ENCODE assay signal across 12 mouse cellular contexts in the genomic region with DNA sequence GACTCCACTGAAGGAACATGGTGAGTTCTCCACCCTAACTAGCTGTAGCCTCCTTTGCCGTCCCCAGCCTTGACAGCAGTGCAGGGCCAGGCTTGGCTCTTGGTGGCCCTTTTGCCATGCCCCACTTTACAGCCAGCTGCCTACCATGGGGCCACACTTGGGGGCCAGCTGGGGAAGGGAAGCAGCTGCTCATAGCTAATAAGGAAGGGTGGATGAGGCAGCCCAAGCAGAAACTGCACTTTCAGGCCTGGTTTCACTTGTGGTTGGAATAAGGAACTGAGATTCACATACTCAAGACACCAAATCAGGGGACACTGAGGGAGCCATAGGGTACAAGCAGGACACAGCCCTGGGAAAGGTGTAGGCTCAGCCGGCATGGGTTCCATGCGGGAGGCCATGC. TPM values are rescaled to one million over a fixed set of nuclear protein-coding genes. Genes with fewer than 3 reads are reported as not detected.
DNase-seq lines count a peak whose midpoint lies in the region; ATAC-seq lines count a peak whose summit lies in the region.
"Had no signal": no experiment of that assay in that cellular context is flagged by ENCODE, and none has a peak within 500 bp of the region (broad histone marks: within the 10 kb centered on the region; RNA-seq: fewer than 3 reads in every experiment).

No protein-coding gene starts in this region.

- no peak overlapping the region for H3K9ac ChIP-seq in heart, embryonic 15.5 days
- H3K9ac ChIP-seq in forebrain, embryonic 14.5 days (ENCODE audit: low read length): no peak overlapping the region
- H3K9ac ChIP-seq: forebrain, embryonic 12.5 days; hindbrain, embryonic 13.5 days had no signal

- intact Hi-C loops in heart, postnatal 14 days (cut with DNase I): no loop called here

- H3K36me3 ChIP-seq in heart, embryonic 15.5 days: no peaks in the 10 kb centered on the region
- no peaks in the 10 kb centered on the region for H3K36me3 ChIP-seq in forebrain, embryonic 14.5 days (ENCODE audit: control insufficient read depth, insufficient read depth, low read length)
- H3K36me3 ChIP-seq: forebrain, embryonic 12.5 days; hindbrain, embryonic 13.5 days had no signal

- no peak overlapping the region for H3K27ac ChIP-seq in heart, embryonic 15.5 days
- H3K27ac ChIP-seq in forebrain, embryonic 14.5 days (ENCODE audit: low read depth, low read length): no peak overlapping the region
- H3K27ac ChIP-seq: forebrain, embryonic 12.5 days; hindbrain, embryonic 13.5 days had no signal

- no peaks in the 10 kb centered on the region for H3K9me3 ChIP-seq in heart, embryonic 15.5 days (replicated peaks)
- no peaks in the 10 kb centered on the region for H3K9me3 ChIP-seq in forebrain, embryonic 14.5 days (replicated peaks; ENCODE audit: control insufficient read depth, low read length)
- H3K9me3 ChIP-seq: forebrain, embryonic 12.5 days; hindbrain, embryonic 13.5 days had no signal

- H3K27me3 ChIP-seq in heart, embryonic 15.5 days: no peaks in the 10 kb centered on the region
- no peaks in the 10 kb centered on the region for H3K27me3 ChIP-seq in forebrain, embryonic 14.5 days (replicated peaks; ENCODE audit: control insufficient read depth, insufficient read depth, low read length)
- H3K27me3 ChIP-seq: forebrain, embryonic 12.5 days had no signal

- no peaks in the 10 kb centered on the region for H3K4me1 ChIP-seq in heart, embryonic 15.5 days (replicated peaks)
- no peaks in the 10 kb centered on the region for H3K4me1 ChIP-seq in forebrain, embryonic 14.5 days (ENCODE audit: control insufficient read depth, insufficient read depth, low read length)
- H3K4me1 ChIP-seq: hindbrain, embryonic 13.5 days had no signal

- ATAC-seq in heart, embryonic 15.5 days (replicated peaks; ENCODE audit: insufficient number of reproducible peaks, insufficient read depth, low FRiP score, low read depth): no peak
- peak; percentile 77 for ATAC-seq in megakaryocyte, adult 5-6 weeks (ENCODE audit: poor library complexity, severe bottlenecking)
- ATAC-seq in forebrain, embryonic 14.5 days: no peak
- ATAC-seq: activated CD4-positive, CD25-positive, alpha-beta regulatory T cell, adult 4 months had no signal

- peak; percentile 38 for DNase-seq in heart, adult 8-10 months (ENCODE audit: low spot score)
- DNase-seq in heart, postnatal 14 days: no peak
- peak; percentile 48 for DNase-seq in 416B (ENCODE audit: low read depth)
- no peak for DNase-seq in cerebellum, adult 11 months
- no peak for DNase-seq in adrenal gland, adult 8-10 months
- no peak for DNase-seq in forebrain, embryonic 14.5 days (ENCODE audit: low spot score)
- DNase-seq: cerebellum, adult 9-11 months had no signal

- peak overlapping the region; percentile 8; the same call in 1 of the 2 replicates for H3K4me2 ChIP-seq in heart, embryonic 15.5 days
- no peak overlapping the region for H3K4me2 ChIP-seq in forebrain, embryonic 14.5 days (ENCODE audit: low read length)
- H3K4me2 ChIP-seq: forebrain, embryonic 12.5 days; hindbrain, embryonic 13.5 days had no signal

- 67% methylated on average over 3 of the region's 3 CpGs for WGBS in heart, embryonic 15.5 days
- WGBS in forebrain, embryonic 14.5 days: 82% methylated on average over 3 of the region's 3 CpGs

- peak overlapping the region; percentile 24; the same call in 1 of the 2 replicates for H3K4me3 ChIP-seq in heart, embryonic 15.5 days
- H3K4me3 ChIP-seq in forebrain, embryonic 14.5 days (ENCODE audit: low read depth, low read length): no peak overlapping the region
- H3K4me3 ChIP-seq: forebrain, embryonic 12.5 days; hindbrain, embryonic 13.5 days had no signal

RNA-seq across cellular contexts. Expression of a gene that starts 1.6 kb away (rescaled TPM):
- total RNA-seq in heart, adult 8-10 months (2022): 1 to 10 TPM; 3.4 to 8.1 (median 4.3) TPM
- 1 to 10 TPM; 6.3 to 8.0 TPM for total RNA-seq in heart, postnatal 14 days (2021)
- polyA plus RNA-seq in heart, embryonic 15.5 days (2015; fragmentation: Nextera tagmentation; extraction: Ambion mirVana): 7.2 and 34.0 TPM in 2 replicates
- 532 and 545 TPM in 2 replicates for total RNA-seq in megakaryocyte, adult 5-6 weeks (2015)
- total RNA-seq in megakaryocyte, adult 5-6 weeks (2017): 316 and 364 TPM in 2 replicates
- total RNA-seq in adrenal gland, adult 8-10 months (2022): 10 to 100 TPM in 3 of 4 experiments, 1 to 10 TPM in 1; 9.1 to 21.7 (median 15.5) TPM
- 5.9 and 7.0 TPM in 2 replicates for polyA plus RNA-seq in forebrain, embryonic 14.5 days (2014; fragmentation: Nextera tagmentation; extraction: Ambion mirVana)

RNA-seq across cellular contexts. Expression of a gene that starts 40.4 kb away (rescaled TPM):
- total RNA-seq in heart, adult 8-10 months (2022): 10 to 100 TPM; 19.3 to 24.6 (median 20.6) TPM
- total RNA-seq in heart, postnatal 14 days (2021): 10 to 100 TPM; 14.5 to 19.5 TPM
- polyA plus RNA-seq in heart, embryonic 15.5 days (2015; fragmentation: Nextera tagmentation; extraction: Ambion mirVana): 2.1 and 2.4 TPM in 2 replicates
- total RNA-seq in megakaryocyte, adult 5-6 weeks (2015): not detected in 2 replicates
- 0.04 and 0.15 TPM in 2 replicates for total RNA-seq in megakaryocyte, adult 5-6 weeks (2017)
- total RNA-seq in adrenal gland, adult 8-10 months (2022): 10 to 100 TPM in 3 of 4 experiments, 1 to 10 TPM in 1; 7.6 to 17.7 (median 14.5) TPM
- 0.29 and 0.51 TPM in 2 replicates for polyA plus RNA-seq in forebrain, embryonic 14.5 days (2014; fragmentation: Nextera tagmentation; extraction: Ambion mirVana)
- polyA plus RNA-seq: activated CD4-positive, CD25-positive, alpha-beta regulatory T cell, adult 4 months had no signal

RNA-seq across cellular contexts. Expression of a gene that starts 41.8 kb away (rescaled TPM):
- total RNA-seq in heart, adult 8-10 months (2022): 10 to 100 TPM; 12.3 to 14.7 (median 13.4) TPM
- total RNA-seq in heart, postnatal 14 days (2021): 1 to 10 TPM; 8.6 to 9.9 TPM
- polyA plus RNA-seq in heart, embryonic 15.5 days (2015; fragmentation: Nextera tagmentation; extraction: Ambion mirVana): 4.8 and 7.9 TPM in 2 replicates
- 0.41 and 1.2 TPM in 2 replicates for total RNA-seq in megakaryocyte, adult 5-6 weeks (2015)
- 0.20 and 0.22 TPM in 2 replicates for total RNA-seq in megakaryocyte, adult 5-6 weeks (2017)
- total RNA-seq in adrenal gland, adult 8-10 months (2022): 10 to 100 TPM; 43.6 to 74.0 (median 59.1) TPM
- polyA plus RNA-seq in forebrain, embryonic 14.5 days (2014; fragmentation: Nextera tagmentation; extraction: Ambion mirVana): 10.3 and 15.7 TPM in 2 replicates

RNA-seq across cellular contexts. Expression of a gene that starts 46.7 kb away (rescaled TPM):
- total RNA-seq in heart, adult 8-10 months (2022): 1 to 10 TPM; 1.8 to 4.3 (median 2.4) TPM
- total RNA-seq in heart, postnatal 14 days (2021): 1 to 10 TPM; 1.9 to 2.2 TPM
- polyA plus RNA-seq in heart, embryonic 15.5 days (2015; fragmentation: Nextera tagmentation; extraction: Ambion mirVana): 5.7 and 7.3 TPM in 2 replicates
- 0.16 and 0.32 TPM in 2 replicates for total RNA-seq in megakaryocyte, adult 5-6 weeks (2015)
- 0.40 and 0.69 TPM in 2 replicates for total RNA-seq in megakaryocyte, adult 5-6 weeks (2017)
- 10 to 100 TPM; 10.6 to 16.1 (median 14.0) TPM for total RNA-seq in adrenal gland, adult 8-10 months (2022)
- 17.0 and 19.4 TPM in 2 replicates for polyA plus RNA-seq in forebrain, embryonic 14.5 days (2014; fragmentation: Nextera tagmentation; extraction: Ambion mirVana)

Comparison
In these comparisons a context has a peak if more than half of its experiments do, and no peak if none do; other contexts are left out.
1. DNase-seq: peak in heart, adult 8-10 months (single experiment) and 416B (single experiment); none in heart, postnatal 14 days (0 of 2), cerebellum, adult 11 months (single experiment), adrenal gland, adult 8-10 months (single experiment) and forebrain, embryonic 14.5 days (single experiment).
2. RNA of a gene that starts 1.6 kb away (total RNA-seq): 316 to 545 TPM in megakaryocyte, adult 5-6 weeks; 9.1 to 21.7 TPM in adrenal gland, adult 8-10 months, 6.3 to 8.0 TPM in heart, postnatal 14 days and 3.4 to 8.1 TPM in heart, adult 8-10 months; every median in the first group is over 10 times any median in the second.
3. RNA of a gene that starts 40.4 kb away (total RNA-seq): 19.3 to 24.6 TPM in heart, adult 8-10 months, 14.5 to 19.5 TPM in heart, postnatal 14 days and 7.6 to 17.7 TPM in adrenal gland, adult 8-10 months; 0.04 to 0.15 TPM in megakaryocyte, adult 5-6 weeks; every median in the first group is over 4 times any median in the second.
4. RNA of a gene that starts 41.8 kb away (total RNA-seq): 43.6 to 74.0 TPM in adrenal gland, adult 8-10 months, 12.3 to 14.7 TPM in heart, adult 8-10 months and 8.6 to 9.9 TPM in heart, postnatal 14 days; 0.20 to 1.2 TPM in megakaryocyte, adult 5-6 weeks; every median in the first group is over 4 times any median in the second.